Mouse (Mus musculus): ENCODE measurements around the gene Lurap1l.
"Not testable (repeated sequence)": the region's sequence is repeated elsewhere in the genome, so short reads cannot be mapped to it uniquely, and the experiment has no call there.

Lurap1l gene

GRCm38 (mm10) chr4:80910481-80910870 is at the start of gene Lurap1l:
Gene Lurap1l, plus strand, starts transcription at chr4:80910646.
- DNase-seq = peak; percentile 83

- DNase-seq = no peak
These were observed 47.5 kb upstream of the Lurap1l start for GRCm38 (mm10) chr4:80862962-80863361.

- DNase-seq = no peak
These were observed 46.5 kb upstream of the Lurap1l start for GRCm38 (mm10) chr4:80863906-80864305.

DNA sequence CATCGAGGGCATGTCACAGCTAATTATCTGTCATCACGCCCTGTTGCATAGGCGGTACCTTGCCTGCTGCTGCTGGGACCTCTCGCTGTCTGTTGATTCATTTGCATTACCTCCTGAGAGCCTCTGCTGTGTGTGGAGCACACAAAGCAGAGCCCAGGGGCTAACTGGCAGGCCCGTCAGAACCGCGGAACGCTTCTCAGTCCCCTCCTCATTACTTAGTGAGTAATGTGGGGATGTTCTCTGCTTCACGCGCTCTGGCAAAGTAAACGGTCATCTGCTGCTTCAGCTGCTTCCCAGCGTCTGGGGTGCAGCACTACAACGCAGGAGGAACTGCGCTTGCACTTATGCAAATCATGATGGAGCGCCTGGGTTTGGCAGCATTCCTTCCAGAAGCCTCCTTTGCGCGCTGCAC is 45.9 kb upstream of the Lurap1l start:
- DNase-seq = peak; percentile 30

GRCm38 (mm10) chr4:80866065-80866464 is 44.4 kb upstream of the Lurap1l start:
- DNase-seq = peak; percentile 36

- DNase-seq = no peak
These were observed 40.8 kb upstream of the Lurap1l start for GRCm38 (mm10) chr4:80869598-80869997.

DNA sequence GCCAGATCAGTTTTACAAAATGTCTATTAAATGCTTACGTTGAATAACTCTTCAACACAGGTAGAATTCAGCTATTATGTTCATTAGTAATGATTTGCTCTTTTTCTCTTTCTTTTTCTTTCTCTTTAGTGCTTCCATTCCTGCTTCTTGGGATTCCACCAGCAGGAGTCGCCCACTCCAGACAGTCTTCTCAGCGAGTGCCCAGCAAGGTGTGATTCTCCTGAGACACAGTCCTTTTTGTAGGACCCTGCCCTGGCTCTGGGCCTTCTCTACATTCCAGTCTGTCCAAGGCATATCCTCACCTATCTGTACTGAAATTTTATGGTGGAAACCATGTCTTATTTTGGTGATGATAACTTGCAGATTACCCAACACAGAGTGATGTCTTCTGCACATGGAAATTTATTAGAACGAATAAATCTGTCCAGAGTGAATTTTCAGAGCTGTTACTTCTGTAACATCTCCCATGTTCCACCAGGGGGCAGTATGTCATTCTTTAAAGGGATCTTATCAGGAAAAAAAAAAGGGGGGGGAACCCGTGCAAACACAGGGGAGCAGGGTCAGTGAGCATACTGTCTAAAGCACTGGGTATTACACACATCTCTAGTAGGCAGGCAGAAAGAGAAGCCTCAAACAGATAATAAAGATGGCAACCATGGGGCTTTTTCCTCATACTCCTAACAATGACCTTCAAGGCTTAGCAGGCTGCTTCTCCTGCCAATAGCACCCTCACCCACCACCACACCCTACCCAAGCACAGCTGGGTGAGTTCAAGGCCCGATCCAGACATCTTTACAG is 37.4 kb upstream of the Lurap1l start:
- DNase-seq = peak; percentile 27

- DNase-seq = peak; percentile 53
These were observed 36.2 kb upstream of the Lurap1l start for GRCm38 (mm10) chr4:80874121-80874859.

GRCm38 (mm10) chr4:80875055-80875454 is 35.4 kb upstream of the Lurap1l start:
- no peak for DNase-seq

- DNase-seq = no peak
These were observed 28.3 kb upstream of the Lurap1l start for GRCm38 (mm10) chr4:80881996-80882599.

DNA sequence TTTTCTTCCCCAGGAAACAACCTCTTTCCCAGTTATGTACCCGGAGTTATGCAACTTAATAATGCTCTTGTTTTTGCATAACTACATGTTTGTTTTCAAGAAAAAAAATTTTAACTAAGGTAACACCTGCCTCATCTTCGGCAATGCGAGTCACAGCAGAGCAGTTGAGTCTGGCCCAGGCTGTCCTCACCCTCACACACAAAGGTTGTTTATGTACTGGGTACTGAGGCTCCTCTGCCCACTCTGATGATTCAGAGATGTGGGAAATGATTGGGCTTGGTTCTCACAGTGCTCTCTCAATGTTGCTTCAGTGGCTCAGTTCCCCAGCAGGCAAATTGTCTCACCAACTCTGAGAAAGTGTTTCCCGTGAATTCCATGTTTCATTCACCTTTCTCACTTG is 23.8 kb upstream of the Lurap1l start:
- no peak for DNase-seq

DNA sequence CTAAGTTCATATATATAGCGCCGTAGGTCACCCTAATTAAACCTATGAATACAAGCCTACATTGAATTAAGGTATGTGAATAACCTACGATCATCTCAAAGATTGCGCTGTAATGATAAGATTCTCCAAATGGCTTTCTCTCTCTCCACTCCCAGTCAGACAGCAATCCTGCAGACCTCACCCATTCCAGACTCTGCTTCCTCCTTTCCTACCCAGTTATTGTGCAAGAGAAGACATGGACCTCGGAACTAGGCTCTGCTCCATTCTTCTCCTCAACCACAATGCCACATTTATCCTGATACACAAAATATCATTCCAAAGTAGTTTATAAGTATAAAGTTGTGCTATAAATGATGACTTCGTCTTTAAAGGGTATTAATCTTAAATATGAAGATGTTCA is 19.4 kb upstream of the Lurap1l start:
- DNase-seq = no peak

- DNase-seq = no peak
These were observed 15.1 kb upstream of the Lurap1l start for GRCm38 (mm10) chr4:80895278-80895894.

DNA sequence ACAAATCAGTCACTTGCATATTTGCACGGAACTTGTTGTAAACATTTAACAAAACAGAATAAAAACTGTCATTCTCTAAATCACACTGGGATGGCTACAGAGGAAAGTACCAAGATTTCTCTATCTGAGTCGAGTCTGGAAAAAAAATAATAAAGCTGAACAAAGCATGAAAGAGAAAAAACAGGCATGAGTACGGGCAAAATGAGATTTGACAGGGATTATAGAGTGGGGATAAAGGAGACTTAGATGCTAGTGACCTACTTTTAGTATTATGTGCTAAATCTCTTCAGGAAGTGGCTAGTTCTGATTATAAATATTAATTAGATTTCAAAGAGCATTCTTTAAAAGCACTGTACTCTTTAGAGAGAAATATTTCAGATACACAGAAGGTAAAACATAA is 3.7 kb upstream of the Lurap1l start:
- no peak for DNase-seq

- DNase-seq = no peak
These were observed 2.5 kb upstream of the Lurap1l start for GRCm38 (mm10) chr4:80907973-80908372.

DNA sequence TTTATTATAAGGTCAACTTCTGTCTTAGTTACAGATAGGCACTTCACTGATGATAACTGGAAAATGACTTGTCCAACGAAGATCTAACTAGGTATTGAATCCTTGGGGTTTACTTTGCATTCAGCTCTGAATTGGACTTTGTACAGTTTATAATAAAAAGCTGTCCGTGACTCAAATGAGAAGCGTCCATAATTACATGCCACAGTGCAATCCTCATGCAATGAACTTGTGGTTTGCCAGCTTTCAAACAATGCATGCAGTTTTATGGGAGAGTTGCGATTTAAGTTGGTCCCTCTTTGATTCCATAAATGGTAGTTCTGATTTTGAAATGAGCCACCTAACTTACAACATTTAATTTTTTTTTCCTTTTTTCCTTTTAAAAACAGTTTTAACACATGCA is 1.5 kb upstream of the Lurap1l start:
- no peak for DNase-seq

DNA sequence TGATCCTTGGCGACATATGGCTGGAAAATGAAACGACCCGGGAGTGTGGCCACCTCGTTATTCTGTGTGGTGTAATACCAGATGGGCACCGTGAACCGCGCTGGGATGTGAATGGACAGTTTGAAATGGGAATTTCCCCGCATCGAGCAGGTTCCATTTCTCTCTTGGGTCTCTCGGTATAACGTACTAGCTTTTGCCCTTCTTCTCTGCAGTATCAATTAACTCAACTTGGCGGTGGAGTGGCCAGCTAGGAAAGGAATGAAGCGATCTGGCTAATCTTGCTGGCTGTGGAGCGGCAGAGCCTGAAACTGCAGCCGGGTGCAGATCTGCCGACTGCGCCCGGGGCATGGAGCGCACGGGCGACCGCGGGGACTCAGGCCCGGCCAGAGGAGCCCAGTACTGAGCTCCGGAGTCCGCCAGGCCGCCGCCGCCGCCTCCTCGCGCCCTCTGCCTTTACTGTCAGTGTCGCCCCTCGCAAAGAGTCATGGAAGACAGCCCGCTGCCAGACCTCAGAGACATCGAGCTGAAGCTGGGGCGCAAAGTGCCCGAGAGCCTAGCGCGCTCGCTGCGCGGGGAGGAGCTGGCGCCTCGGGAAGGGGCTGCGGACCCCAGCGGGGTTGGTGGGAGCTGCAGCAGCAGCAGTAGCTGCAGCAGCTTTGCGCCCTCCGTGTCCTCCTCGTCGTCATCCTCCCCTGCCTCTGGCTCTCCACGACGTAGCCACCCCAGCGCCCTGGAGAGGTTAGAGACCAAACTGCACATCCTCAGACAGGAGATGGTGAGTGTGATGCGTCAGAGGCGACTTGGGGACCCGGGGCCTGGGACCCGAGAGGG is 640 bp downstream of the Lurap1l start:
- peak; percentile 63 for DNase-seq

- peak; percentile 90 for DNase-seq
These were observed 1.5 kb downstream of the Lurap1l start for GRCm38 (mm10) chr4:80911706-80912540.

- DNase-seq = no peak
These were observed 4.8 kb downstream of the Lurap1l start for GRCm38 (mm10) chr4:80915211-80915610.

- no peak for DNase-seq
These were observed 6.2 kb downstream of the Lurap1l start for GRCm38 (mm10) chr4:80916695-80917094.

DNA sequence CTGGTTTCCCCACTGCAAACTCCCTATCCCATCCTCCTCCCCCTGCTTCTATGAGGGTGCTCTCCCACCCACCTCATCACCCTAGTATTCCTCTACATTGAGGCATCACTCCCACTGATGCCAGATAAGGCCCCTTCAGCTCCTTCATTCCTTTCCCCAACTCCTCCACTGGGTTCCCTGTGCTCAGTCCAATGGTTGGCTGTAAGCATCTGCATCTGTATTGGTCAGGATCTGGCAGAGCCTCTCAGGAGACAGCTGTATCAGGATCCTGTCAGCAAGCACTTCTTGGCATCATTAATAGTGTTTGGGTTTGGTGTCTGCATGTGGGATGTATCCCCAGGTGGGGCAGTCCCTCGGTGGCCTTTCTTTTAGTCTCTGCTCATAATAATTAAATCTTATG is 6.7 kb downstream of the Lurap1l start:
- not testable (repeated sequence) for DNase-seq
